Mouse (Mus musculus) hindbrain, embryonic 15.5 days (tissue): ENCODE data around the gene Pgap3. TPM values are rescaled to one million over a fixed set of nuclear protein-coding genes. Genes with fewer than 3 reads are reported as not detected.
A peak's percentile ranks its signal among the peaks of the same experiment; 100 is the strongest.

Experiments used
- ATAC-seq: fragments of 200-750 bp; cut with Nextera tagmentation; 2 replicates; pipeline ENCODE4 v1.8.0; 2017; ENCODE audit warnings: low read depth, moderate number of reproducible peaks, moderate TSS enrichment; ENCODE audit not compliant: low FRiP score
- H3K27ac ChIP-seq: fragments of 300-500 bp; sonication (generic); replicated peaks from 2 replicates; pipeline ENCODE4 v1.5.1; 2015; ENCODE audit warnings: mild to moderate bottlenecking, inconsistent platforms
- H3K27me3 ChIP-seq: fragments of 300-500 bp; sonication (generic); 2 replicates; pipeline ENCODE4 v1.6.1; 2015; ENCODE audit warnings: control low read depth, inconsistent platforms
- H3K36me3 ChIP-seq: fragments of 300-500 bp; sonication (generic); 2 replicates; pipeline ENCODE4 v1.6.1; 2015; ENCODE audit warnings: control low read depth, inconsistent platforms
- H3K4me1 ChIP-seq: fragments of 300-500 bp; sonication (generic); replicated peaks from 2 replicates; pipeline ENCODE4 v1.6.1; 2015; ENCODE audit warnings: control low read depth, inconsistent platforms
- H3K4me2 ChIP-seq: fragments of 300-500 bp; sonication (generic); 2 replicates; pipeline ENCODE4 v1.6.1; 2015; ENCODE audit warnings: moderate library complexity, mild to moderate bottlenecking, inconsistent platforms
- H3K4me3 ChIP-seq: fragments of 300-500 bp; sonication (generic); 2 replicates; pipeline ENCODE4 v1.5.1; 2015; ENCODE audit warnings: mild to moderate bottlenecking, inconsistent platforms
- H3K9ac ChIP-seq: fragments of 300-500 bp; sonication (generic); 2 replicates; pipeline ENCODE4 v1.6.1; 2015; ENCODE audit warnings: inconsistent platforms
- H3K9me3 ChIP-seq: fragments of 300-500 bp; sonication (generic); 2 replicates; pipeline ENCODE4 v1.6.1; 2016; ENCODE audit warnings: control low read depth, inconsistent platforms
- WGBS: fragments of 180-500 bp; shearing (Covaris S2); methylation state at CpG from one replicate; pipeline ENCODE4 v1.1.7; 2015; 5-methylcytosine and 5-hydroxymethylcytosine counted together
- polyA plus RNA-seq: library from polyadenylated mRNA; unstranded; fragments of >200 nt; fragmentation: Nextera tagmentation; extraction: Ambion mirVana; gene quantifications from 2 replicates; pipeline ENCODE4 v1.2.1, GENCODE M21; 2015

Pgap3 gene
- polyA plus RNA-seq, 1 experiment from 2014 or later: 9.6 TPM

- Histone ChIP-seq H3K27me3 (no peaks in the 10 kb centered on the region), H3K27ac (no peak overlapping the region), H3K4me2 (no peak overlapping the region), H3K9ac (no peak overlapping the region), H3K4me3 (no peak overlapping the region), H3K36me3 (no peaks in the 10 kb centered on the region), H3K9me3 (no peaks in the 10 kb centered on the region), H3K4me1 (peaks cover 7% of the 10 kb centered on the region)
- no peak for ATAC-seq
- WGBS: 91% methylated on average over 9 of the region's 9 CpGs
Measured at GRCm38 (mm10) chr11:98435723-98436122, 35.4 kb upstream of the Pgap3 start.

DNA sequence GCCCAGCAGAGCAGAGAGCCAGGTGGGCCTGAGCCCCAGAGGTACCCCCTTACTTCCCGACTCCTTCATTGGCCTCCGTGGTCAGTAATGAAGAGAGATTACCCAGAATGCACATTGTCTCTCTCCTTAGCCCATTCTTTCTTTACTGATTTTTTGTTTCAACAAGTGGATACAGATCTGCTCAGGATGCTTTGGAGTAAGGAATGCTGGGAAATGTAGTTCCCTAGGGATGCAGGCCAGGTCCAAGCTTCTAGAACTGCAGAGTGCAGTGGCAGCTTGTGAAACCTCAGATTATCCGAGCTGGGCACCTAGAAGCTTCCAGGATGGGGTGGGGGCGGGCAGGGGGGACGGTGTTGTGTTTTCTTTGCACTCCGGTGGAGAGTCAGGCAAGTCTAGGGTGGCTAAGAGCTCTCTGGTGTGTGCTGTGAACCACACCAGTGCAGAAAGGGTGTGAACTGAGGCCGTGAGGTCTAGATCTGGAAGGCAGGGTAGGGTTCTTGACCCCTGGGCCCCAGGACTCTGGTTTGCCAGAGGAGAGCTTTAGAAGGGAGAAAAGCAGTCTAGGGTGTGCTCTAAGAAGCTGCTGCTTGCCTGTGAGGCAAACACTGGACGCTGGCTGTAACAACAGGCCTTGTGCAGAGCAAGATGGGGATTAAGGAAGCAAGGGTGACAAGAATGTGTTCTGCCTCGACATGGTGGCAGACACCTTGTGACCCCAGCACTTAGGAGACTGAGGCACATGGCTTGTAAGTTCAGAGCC lies 31.6 kb upstream of the Pgap3 start:
- no peaks in the 10 kb centered on the region for H3K9me3 ChIP-seq
- no peaks in the 10 kb centered on the region for H3K27me3 ChIP-seq
- no peak overlapping the region for H3K27ac ChIP-seq
- H3K4me1 ChIP-seq: no peaks in the 10 kb centered on the region
- ATAC-seq: no peak
- H3K4me3 ChIP-seq: no peak overlapping the region
- no peak overlapping the region for H3K9ac ChIP-seq
- 89% methylated on average over 9 of the region's 9 CpGs for WGBS
- no peak overlapping the region for H3K4me2 ChIP-seq
- no peaks in the 10 kb centered on the region for H3K36me3 ChIP-seq

- Histone ChIP-seq H3K9ac (no peak overlapping the region), H3K4me2 (no peak overlapping the region)
- WGBS: 88% methylated on average over 5 of the region's 5 CpGs
Measured at GRCm38 (mm10) chr11:98428436-98428835, 28.1 kb upstream of the Pgap3 start.

GRCm38 (mm10) chr11:98426592-98426991 lies 26.3 kb upstream of the Pgap3 start:
- no peak overlapping the region for H3K27ac ChIP-seq
- no peak overlapping the region for H3K9ac ChIP-seq
- H3K27me3 ChIP-seq: no peaks in the 10 kb centered on the region
- WGBS: 94% methylated on average over 7 of the region's 7 CpGs
- no peaks in the 10 kb centered on the region for H3K4me1 ChIP-seq
- no peak for ATAC-seq
- H3K4me3 ChIP-seq: no peak overlapping the region
- no peaks in the 10 kb centered on the region for H3K36me3 ChIP-seq
- H3K4me2 ChIP-seq: no peak overlapping the region
- H3K9me3 ChIP-seq: no peaks in the 10 kb centered on the region

More at GRCm38 (mm10) chr11:98428436-98428835, 28.1 kb upstream of the Pgap3 start:
- H3K9me3 ChIP-seq: no peaks in the 10 kb centered on the region
- no peak overlapping the region for H3K4me3 ChIP-seq
- H3K36me3 ChIP-seq: no peaks in the 10 kb centered on the region
- no peaks in the 10 kb centered on the region for H3K4me1 ChIP-seq
- no peaks in the 10 kb centered on the region for H3K27me3 ChIP-seq
- no peak for ATAC-seq
- H3K27ac ChIP-seq: no peak overlapping the region

DNA sequence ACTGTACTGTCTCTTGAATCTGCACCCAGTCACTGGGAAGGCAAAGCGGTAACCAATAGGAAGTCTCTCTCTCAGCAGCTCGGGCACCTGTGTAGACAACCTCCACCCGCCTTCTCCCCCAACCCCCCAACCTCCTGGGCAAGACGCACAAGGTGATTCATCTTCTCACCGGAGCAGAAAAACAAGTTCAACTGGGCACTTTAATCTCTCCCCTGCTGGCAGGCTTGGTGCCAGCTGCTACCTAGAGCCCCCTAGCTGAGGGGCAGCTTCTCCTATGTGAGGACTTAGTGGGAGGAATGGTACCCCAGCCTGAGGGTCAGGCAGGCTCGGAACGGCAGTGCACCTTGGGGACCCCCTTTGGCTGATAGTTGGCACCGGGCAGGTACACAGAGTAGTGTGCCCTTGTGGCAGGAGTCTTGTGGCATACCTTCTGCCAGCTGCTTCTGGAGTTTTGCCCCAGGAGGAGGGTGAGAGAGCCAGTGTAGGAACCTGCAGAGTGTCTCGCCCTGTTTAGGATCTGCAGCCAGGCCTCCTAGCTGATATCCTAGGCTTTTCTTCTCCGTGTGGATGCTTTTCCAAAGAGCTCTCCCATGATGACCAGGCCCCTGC lies 18.8 kb upstream of the Pgap3 start:
- ATAC-seq: no peak
- 85% methylated on average over 10 of the region's 10 CpGs for WGBS
- Histone ChIP-seq H3K4me3 (no peak overlapping the region), H3K27me3 (peaks cover under 1% of the 10 kb centered on the region), H3K4me1 (peaks cover 7% of the 10 kb centered on the region; the same call in 1 of the 2 replicates), H3K27ac (no peak overlapping the region), H3K36me3 (no peaks in the 10 kb centered on the region), H3K4me2 (no peak overlapping the region), H3K9me3 (no peaks in the 10 kb centered on the region), H3K9ac (no peak overlapping the region)

- Histone ChIP-seq H3K9me3 (no peaks in the 10 kb centered on the region), H3K4me1 (peaks cover 15% of the 10 kb centered on the region; the same call in 1 of the 2 replicates), H3K4me3 (no peak overlapping the region), H3K36me3 (no peaks in the 10 kb centered on the region), H3K4me2 (no peak overlapping the region), H3K27ac (no peak overlapping the region), H3K9ac (no peak overlapping the region), H3K27me3 (peaks cover 7% of the 10 kb centered on the region)
- WGBS: 63% methylated on average over 5 of the region's 6 CpGs
- ATAC-seq: no peak
Measured at GRCm38 (mm10) chr11:98418273-98418672, 18.0 kb upstream of the Pgap3 start.

DNA sequence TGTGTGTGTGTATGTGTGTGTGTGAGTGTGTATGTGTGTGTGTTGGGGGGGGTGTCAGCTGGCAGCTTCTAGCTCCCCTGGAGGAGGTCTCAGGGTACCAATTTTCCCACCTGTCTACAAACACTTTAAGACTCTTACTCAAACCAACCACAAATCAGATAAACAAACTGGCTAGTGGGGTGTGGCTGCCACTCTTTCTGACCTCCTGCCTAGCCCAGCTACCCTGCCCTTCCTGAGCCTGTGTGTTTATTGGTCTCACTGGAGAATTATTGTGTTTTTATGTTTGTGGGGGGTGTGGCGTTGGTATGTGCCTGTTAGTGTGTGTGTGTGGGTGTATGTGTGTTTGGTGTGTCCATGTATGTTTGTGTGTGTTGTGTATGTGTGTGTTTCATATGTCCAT lies 16.8 kb upstream of the Pgap3 start:
- Histone ChIP-seq H3K9me3 (no peaks in the 10 kb centered on the region), H3K4me3 (no peak overlapping the region), H3K4me2 (no peak overlapping the region), H3K36me3 (no peaks in the 10 kb centered on the region), H3K9ac (no peak overlapping the region), H3K27me3 (peaks cover 15% of the 10 kb centered on the region), H3K27ac (no peak overlapping the region), H3K4me1 (peaks cover 27% of the 10 kb centered on the region)
- no peak for ATAC-seq
- WGBS: 92% methylated on average over 1 of the region's 1 CpGs

- Histone ChIP-seq H3K9ac (no peak overlapping the region), H3K9me3 (no peaks in the 10 kb centered on the region), H3K27me3 (peaks cover 32% of the 10 kb centered on the region), H3K36me3 (no peaks in the 10 kb centered on the region), H3K27ac (no peak overlapping the region), H3K4me2 (peak overlapping the region; percentile 96), H3K4me3 (no peak overlapping the region), H3K4me1 (peaks cover 29% of the 10 kb centered on the region)
- 15% methylated on average over 2 of the region's 2 CpGs for WGBS
- ATAC-seq: no peak
Measured at GRCm38 (mm10) chr11:98414162-98414561, 13.9 kb upstream of the Pgap3 start.

- no peak overlapping the region for H3K27ac ChIP-seq
Measured at GRCm38 (mm10) chr11:98413731-98414130, 13.4 kb upstream of the Pgap3 start.

DNA sequence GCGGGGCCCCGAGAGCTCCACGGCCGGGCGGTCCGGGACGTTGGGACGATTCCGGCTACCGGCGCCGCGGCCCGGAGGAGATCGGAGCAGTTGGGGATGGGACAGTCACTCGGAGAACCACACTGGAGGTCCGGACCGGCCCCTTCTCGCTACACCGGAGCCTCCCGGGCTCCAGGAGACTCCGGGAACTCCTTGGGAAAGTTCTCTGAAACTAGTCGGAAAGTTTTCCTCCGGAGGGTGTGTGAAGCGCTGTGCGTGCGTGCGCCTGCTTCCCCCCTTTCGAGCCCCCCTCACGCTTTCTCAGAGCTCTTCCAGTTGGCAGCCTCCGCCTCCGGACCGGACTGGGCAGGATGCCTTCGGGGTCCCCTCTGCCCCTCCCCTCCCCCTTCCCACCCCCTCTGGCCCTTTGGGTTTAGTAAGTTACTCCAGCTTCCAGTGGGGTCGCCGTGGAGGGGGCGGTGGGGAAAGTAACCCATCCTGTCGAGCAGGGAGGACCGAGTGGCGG lies 12.6 kb upstream of the Pgap3 start:
- Histone ChIP-seq H3K4me2 (peak overlapping the region; percentile 96), H3K4me3 (peak overlapping the region; percentile 63), H3K36me3 (no peaks in the 10 kb centered on the region), H3K27me3 (peaks cover 32% of the 10 kb centered on the region), H3K4me1 (peaks cover 29% of the 10 kb centered on the region), H3K9me3 (no peaks in the 10 kb centered on the region), H3K9ac (peak overlapping the region; percentile 56), H3K27ac (peak overlapping the region; percentile 82)
- peak; percentile 50; the same call in 1 of the 2 replicates for ATAC-seq
- WGBS: 0% methylated on average over 40 of the region's 40 CpGs

More at GRCm38 (mm10) chr11:98413731-98414130, 13.4 kb upstream of the Pgap3 start:
- peak overlapping the region; percentile 96 for H3K4me2 ChIP-seq
- H3K4me1 ChIP-seq: peaks cover 29% of the 10 kb centered on the region
- no peaks in the 10 kb centered on the region for H3K9me3 ChIP-seq
- ATAC-seq: no peak
- no peaks in the 10 kb centered on the region for H3K36me3 ChIP-seq
- 17% methylated on average over 7 of the region's 7 CpGs for WGBS
- no peak overlapping the region for H3K9ac ChIP-seq
- H3K4me3 ChIP-seq: peak overlapping the region; percentile 63
- H3K27me3 ChIP-seq: peaks cover 32% of the 10 kb centered on the region

- Histone ChIP-seq H3K36me3 (no peaks in the 10 kb centered on the region), H3K4me2 (peak within 1 kb of the TSS; percentile 96), H3K4me3 (peak within 1 kb of the TSS; percentile 63), H3K27ac (peak within 1 kb of the TSS; percentile 82), H3K9ac (peak within 1 kb of the TSS; percentile 56), H3K4me1 (peaks cover 29% of the 10 kb centered on the region), H3K9me3 (no peaks in the 10 kb centered on the region), H3K27me3 (peaks cover 32% of the 10 kb centered on the region)
- ATAC-seq: peak; percentile 59; the same call in 1 of the 2 replicates
- whole genome bisulfite sequencing: 0% methylated on average over 47 of the region's 49 CpGs
Measured at GRCm38 (mm10) chr11:98412273-98412796, 12.0 kb upstream of the Pgap3 start, which contains the start of gene Erbb2. TSS of gene Erbb2 (plus strand) at chr11:98412470.

DNA sequence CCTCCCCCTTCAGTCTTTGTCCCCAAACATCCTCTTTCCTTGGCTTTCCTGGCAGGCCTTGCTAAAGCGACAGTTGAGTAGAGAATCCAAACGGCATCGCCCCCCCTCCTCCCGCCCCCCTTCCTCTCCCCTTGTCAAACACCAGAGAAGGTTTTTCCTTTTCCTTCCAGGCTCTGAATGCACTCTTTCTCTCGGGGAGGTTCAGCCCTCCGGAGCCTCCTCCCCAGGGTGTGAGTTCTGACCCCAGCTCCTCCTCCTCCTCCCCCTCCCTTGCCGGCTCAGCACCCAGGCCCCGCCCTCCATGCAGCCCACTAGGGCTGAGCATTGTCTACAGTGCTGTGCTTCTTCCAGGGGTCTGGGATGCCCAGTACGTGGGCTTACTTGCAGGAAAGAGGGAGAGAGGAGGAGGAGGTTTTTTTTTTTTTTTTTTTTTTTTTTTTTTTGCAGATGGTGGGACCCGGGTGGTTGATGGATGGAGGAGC lies 9.1 kb upstream of the Pgap3 start:
- Histone ChIP-seq H3K27me3 (peaks cover 32% of the 10 kb centered on the region), H3K9me3 (no peaks in the 10 kb centered on the region), H3K9ac (no peak overlapping the region), H3K36me3 (no peaks in the 10 kb centered on the region), H3K4me1 (peaks cover 23% of the 10 kb centered on the region), H3K4me3 (no peak overlapping the region), H3K27ac (no peak overlapping the region), H3K4me2 (peak overlapping the region; percentile 13; the same call in 1 of the 2 replicates)
- WGBS: 0% methylated on average over 8 of the region's 10 CpGs
- ATAC-seq: peak; percentile 56; the same call in 1 of the 2 replicates
